Mouse (Mus musculus) erythroblast, embryonic 14.5 days (primary cell): ENCODE measurements around the gene Rrp1. TPM values are rescaled to one million over a fixed set of nuclear protein-coding genes. Genes with fewer than 3 reads are reported as not detected.

Experiments used
- H3K27me3 ChIP-seq: 2 replicates; pipeline ENCODE4 v1.6.1; 2012; ENCODE audit warnings: inconsistent platforms; ENCODE audit not compliant: control insufficient read depth
- H3K36me3 ChIP-seq: 2 replicates; pipeline ENCODE4 v1.6.1; 2012; ENCODE audit warnings: mild to moderate bottlenecking, inconsistent platforms; ENCODE audit not compliant: control insufficient read depth
- H3K4me1 ChIP-seq: 2 replicates; pipeline ENCODE4 v1.6.1; 2012; ENCODE audit warnings: inconsistent platforms; ENCODE audit not compliant: control insufficient read depth
- H3K4me3 ChIP-seq: replicated peaks from 2 replicates; pipeline ENCODE3; 2012; ENCODE audit warnings: moderate library complexity, mild to moderate bottlenecking, inconsistent platforms
- H3K9me3 ChIP-seq: 2 replicates; pipeline ENCODE4 v1.6.1; 2012; ENCODE audit warnings: low read length, inconsistent platforms, mixed read lengths; ENCODE audit not compliant: control insufficient read depth
- GATA1 ChIP-seq: IDR thresholded peaks from 2 replicates; pipeline ENCODE4 v1.6.1; 2012; ENCODE audit warnings: low read length, inconsistent platforms, mixed read lengths
- TAL1 ChIP-seq: IDR thresholded peaks from 3 replicates; pipeline ENCODE4 v1.6.1; 2012; ENCODE audit warnings: low read length, inconsistent platforms, mixed read lengths
- polyA plus RNA-seq: library from polyadenylated mRNA; stranded (reverse); fragments of >175 nt; gene quantifications from 2 replicates; pipeline ENCODE4 v1.2.3, GENCODE M21; 2012

Gene Rrp1
- polyA plus RNA-seq, 1 experiment, result 15.4 TPM

DNA sequence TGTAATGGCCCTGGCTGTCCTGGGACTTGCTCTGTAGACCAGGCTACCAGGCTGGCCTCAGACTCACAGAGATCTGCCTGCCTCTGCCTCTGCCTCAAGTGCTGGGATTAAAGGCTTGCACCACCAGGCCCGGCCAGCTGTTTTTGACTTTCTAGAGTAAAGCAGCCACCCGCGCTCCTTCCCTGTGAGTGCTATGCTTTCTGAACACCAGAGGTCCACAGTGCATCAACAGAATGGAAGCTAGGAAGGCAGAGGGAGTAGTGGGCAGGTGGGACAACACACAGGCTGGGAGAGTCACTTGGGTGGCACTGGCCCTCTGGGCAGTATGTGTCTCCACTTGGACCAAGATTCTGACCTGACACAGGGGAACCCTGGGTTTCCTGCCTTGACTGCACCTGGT, 17.5 kb downstream of the Rrp1 start:
- H3K9me3 ChIP-seq, result no peaks in the 10 kb centered on the region
- TF ChIP-seq TAL1, result no peak
- TF ChIP-seq GATA1, result no peak

DNA sequence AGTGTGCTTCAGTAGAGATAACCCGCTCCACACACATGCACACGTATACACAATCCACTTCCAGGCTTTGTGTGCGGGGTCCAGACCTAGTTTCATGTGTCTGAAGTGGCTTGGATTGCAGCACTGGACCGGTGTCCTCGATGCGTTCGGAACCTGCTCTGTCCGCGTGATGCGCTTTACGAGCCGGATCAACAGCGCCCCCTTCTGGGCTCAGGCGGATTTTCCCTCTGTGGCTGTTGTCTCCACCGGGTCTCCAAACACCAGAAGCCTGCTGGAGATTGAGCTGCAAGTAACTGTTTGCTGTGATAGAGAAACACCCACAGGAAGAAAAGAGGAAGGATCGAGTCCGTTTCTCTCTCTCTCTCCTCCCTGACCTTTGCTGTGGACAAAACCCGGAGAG, 20.8 kb downstream of the Rrp1 start:
- no peaks in the 10 kb centered on the region for H3K36me3 ChIP-seq
- no peaks in the 10 kb centered on the region for H3K9me3 ChIP-seq
- peaks cover 8% of the 10 kb centered on the region for H3K4me1 ChIP-seq
- H3K4me3 ChIP-seq, result no peak overlapping the region
- no peak for TF ChIP-seq TAL1
- no peak for TF ChIP-seq GATA1
- H3K27me3 ChIP-seq, result peaks cover 46% of the 10 kb centered on the region

More for the DNA sequence above, 17.5 kb downstream of the Rrp1 start:
- Histone ChIP-seq H3K36me3 (peaks cover 18% of the 10 kb centered on the region), H3K4me1 (peaks cover 29% of the 10 kb centered on the region), H3K4me3 (no peak overlapping the region), H3K27me3 (peaks cover 24% of the 10 kb centered on the region)

DNA sequence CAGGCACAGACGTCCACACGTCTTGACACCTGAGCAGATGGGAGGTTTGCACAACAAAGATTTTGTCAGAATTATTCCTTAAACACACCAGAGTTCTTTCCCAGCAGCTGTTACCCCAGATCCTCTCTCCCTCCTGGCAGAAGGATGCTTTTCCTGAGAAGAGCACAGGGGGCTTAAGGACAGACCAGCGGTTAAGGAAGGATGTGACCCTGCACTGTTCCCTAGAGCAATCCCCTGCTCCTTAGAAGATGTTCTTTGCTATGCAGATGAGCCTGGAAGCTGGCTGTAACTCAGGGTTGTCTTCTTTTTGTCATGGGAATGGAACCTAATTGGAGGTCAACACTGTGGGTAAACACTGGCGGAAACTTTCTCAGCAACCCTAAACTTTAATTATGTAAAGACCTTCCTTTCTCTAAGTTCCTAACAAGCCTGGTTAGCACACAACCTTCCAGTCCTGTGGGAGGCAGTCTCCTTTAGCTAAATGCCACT, 21.8 kb downstream of the Rrp1 start:
- H3K27me3 ChIP-seq, result peaks cover 46% of the 10 kb centered on the region
- peaks cover 4% of the 10 kb centered on the region for H3K4me1 ChIP-seq
- no peak for TF ChIP-seq TAL1
- no peak for TF ChIP-seq GATA1
- no peaks in the 10 kb centered on the region for H3K36me3 ChIP-seq
- H3K9me3 ChIP-seq, result no peaks in the 10 kb centered on the region
- H3K4me3 ChIP-seq, result no peak overlapping the region

DNA sequence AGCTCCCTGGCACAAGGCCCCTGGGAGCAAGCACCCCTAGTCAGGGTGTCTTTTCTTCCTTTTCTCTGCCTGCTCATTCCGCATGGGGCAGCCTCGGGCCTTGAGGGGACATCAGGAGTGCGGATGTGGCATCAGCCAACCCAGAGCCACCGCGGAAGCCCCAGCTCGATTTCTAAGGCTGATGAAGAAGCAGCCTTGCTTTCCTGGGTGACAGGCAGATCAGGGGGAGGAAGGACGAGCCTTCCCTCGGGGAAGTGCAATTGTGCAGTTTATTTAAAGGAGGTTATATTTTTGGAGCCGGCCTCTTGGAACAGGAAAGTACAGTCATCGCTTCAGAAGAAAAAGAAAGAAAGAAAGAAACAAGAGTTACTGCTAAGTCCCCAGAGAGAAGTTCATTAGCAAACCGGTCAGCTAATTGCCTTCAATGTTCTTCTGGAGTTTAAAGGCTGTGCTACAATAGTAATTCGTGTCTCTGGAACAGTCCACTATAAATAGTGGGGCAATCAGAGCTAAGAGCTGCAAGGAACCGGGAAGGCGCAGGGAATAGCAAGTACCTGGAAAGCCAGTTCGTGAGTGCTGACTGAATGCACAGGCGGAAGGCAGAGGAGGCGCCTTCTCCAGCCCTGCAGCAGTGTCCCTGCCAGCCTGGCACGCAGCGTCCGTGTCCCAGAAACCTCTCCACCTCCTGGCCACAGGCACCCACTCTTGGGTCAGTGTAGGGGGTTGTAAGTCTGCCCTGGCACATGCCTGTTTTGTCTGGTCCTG, 24.4 kb downstream of the Rrp1 start:
- Histone ChIP-seq H3K9me3 (no peaks in the 10 kb centered on the region), H3K4me1 (peaks cover 4% of the 10 kb centered on the region), H3K4me3 (no peak overlapping the region), H3K36me3 (no peaks in the 10 kb centered on the region), H3K27me3 (peaks cover 53% of the 10 kb centered on the region)
- TF ChIP-seq TAL1 (no peak), GATA1 (no peak)

DNA sequence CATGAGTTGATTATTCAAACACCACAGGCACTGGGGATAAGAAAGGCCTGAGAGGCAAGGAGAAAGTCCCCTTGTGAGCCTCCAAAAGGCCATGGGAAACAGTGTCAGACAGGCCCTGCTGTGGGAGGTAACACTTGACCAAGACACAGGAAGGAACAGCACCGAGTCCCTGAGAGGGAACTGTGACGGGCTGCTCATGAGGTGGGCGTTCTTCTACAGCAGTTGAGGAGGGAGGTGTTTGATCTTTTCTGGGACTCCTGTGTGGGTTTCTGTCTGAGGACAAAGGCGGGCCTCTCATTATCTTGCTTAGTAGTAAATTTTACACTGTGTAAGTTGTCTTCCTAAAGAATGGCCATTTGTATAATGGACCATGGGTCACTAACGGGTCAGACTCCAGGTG, 27.3 kb downstream of the Rrp1 start:
- Histone ChIP-seq H3K9me3 (no peaks in the 10 kb centered on the region), H3K27me3 (peaks cover 31% of the 10 kb centered on the region), H3K36me3 (no peaks in the 10 kb centered on the region), H3K4me1 (no peaks in the 10 kb centered on the region), H3K4me3 (no peak overlapping the region)
- TF ChIP-seq TAL1, result no peak
- no peak for TF ChIP-seq GATA1

DNA sequence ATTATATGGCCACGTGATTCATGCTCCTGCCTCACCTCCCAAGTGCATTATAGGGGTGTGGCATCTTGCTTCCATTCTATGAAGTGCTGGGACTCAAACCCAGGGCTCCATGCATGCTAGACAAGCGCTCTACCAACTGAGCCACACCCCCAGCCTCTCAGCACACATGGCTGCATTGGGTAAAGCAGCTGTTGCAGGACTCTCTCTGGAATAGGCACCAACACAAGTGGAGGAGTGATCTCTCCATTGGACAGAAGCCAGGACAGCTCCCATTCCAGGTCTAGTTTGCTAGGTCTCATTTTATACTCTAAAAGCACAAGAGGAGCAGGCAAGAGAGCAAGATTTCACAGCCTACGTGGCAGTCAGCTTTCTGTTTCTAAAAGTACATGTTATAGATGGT, 29.3 kb downstream of the Rrp1 start:
- peaks cover under 1% of the 10 kb centered on the region for H3K9me3 ChIP-seq
- H3K36me3 ChIP-seq, result no peaks in the 10 kb centered on the region
- H3K27me3 ChIP-seq, result peaks cover 11% of the 10 kb centered on the region
- no peak overlapping the region for H3K4me3 ChIP-seq
- TF ChIP-seq GATA1 (no peak), TAL1 (no peak)
- no peaks in the 10 kb centered on the region for H3K4me1 ChIP-seq

DNA sequence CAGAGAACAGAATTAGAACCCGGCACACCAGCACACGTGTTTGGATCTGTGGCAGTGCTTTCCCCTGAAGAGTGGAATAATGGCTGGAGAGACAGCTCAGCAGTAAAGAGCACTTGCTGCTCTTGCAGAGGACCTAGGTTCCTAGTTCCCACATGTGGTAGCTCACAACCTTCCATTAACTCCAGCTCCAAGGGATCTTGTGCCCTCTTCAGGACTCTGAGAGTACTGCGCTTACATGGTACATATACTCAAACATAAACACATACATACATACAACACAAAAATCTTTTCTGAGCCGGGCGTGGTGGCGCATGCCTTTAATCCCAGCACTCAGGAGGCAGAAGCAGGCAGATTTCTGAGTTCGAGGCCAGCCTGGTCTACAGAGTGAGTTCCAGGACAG, 34.3 kb downstream of the Rrp1 start:
- H3K4me1 ChIP-seq, result peaks cover 6% of the 10 kb centered on the region
- TF ChIP-seq TAL1 (no peak), GATA1 (no peak)
- no peak overlapping the region for H3K4me3 ChIP-seq
- no peaks in the 10 kb centered on the region for H3K36me3 ChIP-seq
- peaks cover 7% of the 10 kb centered on the region for H3K9me3 ChIP-seq
- peaks cover 4% of the 10 kb centered on the region for H3K27me3 ChIP-seq

DNA sequence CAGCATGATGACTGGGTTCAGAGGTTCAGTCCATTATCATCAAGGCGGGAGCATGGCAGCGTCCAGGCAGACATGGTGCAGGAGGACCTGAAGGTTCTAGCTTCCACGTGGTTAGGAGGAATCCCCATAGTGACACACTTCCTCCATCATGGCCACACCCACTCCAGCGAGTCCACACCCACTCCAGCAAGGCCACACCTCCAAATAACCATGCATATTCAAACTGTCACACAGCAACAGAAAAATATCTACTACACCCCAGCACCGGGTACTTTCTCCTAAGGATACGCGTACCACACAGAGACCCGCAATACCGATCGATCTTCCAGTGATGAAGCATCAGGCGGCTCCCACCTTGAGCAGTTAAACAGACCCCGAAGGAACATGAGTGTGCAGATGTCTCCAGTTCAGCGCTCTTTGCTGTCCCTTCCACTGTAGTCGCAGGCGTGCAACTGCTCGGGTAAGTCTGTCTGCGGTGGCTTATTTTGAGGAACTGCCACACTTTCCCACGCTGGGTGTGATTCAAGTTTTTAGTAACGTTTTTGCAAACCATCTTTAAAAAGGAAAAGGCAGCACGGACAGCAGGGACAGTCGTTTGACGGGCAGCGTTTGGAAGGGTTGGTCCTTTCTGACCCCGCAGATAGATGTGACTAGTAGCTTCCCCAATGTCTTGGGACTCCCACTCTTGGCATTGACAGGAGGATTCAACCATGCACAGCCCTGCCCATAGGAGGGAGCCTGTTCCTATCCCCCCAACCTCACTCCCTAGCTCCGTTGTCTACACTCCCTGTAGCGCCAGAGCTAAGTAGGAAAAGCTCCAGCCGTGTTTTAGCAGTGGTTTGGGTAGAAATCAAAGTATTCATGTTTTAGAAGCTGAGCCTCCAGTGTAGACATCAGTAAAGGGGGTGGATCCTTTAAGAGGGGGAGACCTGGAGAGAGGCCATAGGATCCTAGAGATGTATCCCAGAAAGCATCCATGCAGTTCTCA, 39.9 kb downstream of the Rrp1 start:
- H3K36me3 ChIP-seq, result no peaks in the 10 kb centered on the region; the same call in 1 of the 2 replicates
- H3K4me3 ChIP-seq, result peak overlapping the region; percentile 29
- H3K4me1 ChIP-seq, result peaks cover 52% of the 10 kb centered on the region
- peaks cover 4% of the 10 kb centered on the region for H3K9me3 ChIP-seq
- H3K27me3 ChIP-seq, result peaks cover 2% of the 10 kb centered on the region
- TF ChIP-seq GATA1 (no peak), TAL1 (no peak)

DNA sequence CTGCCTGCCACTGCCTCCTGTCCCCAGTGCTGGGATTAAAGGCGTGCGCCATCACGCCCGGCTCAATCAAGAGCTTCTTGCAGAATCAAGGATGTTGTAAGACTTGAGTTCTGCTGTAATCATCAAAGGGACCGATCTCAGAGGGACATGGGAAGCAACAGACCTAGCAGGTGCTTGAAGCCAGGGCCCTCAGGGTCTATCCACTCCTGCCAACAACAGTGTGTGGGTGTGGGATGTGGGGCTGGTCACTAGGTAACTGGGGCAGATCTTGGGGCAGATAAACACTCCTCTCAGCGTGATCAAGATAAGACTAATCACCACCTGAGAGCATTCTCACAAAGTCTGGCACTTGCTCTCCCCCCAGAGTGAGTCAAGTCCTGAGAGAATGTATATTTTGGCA, 41.1 kb downstream of the Rrp1 start:
- Histone ChIP-seq H3K27me3 (peaks cover 2% of the 10 kb centered on the region), H3K36me3 (no peaks in the 10 kb centered on the region; the same call in 1 of the 2 replicates), H3K4me3 (no peak overlapping the region), H3K9me3 (peaks cover 4% of the 10 kb centered on the region), H3K4me1 (peaks cover 65% of the 10 kb centered on the region)
- no peak for TF ChIP-seq GATA1
- no peak for TF ChIP-seq TAL1
